Mouse (Mus musculus): Measurements from ENCODE around the gene Gm48552. TPM values are rescaled to one million over a fixed set of nuclear protein-coding genes. Genes with fewer than 3 reads are reported as not detected.

Gene Gm48552
- polyA plus RNA-seq, 1 experiment from 2014 or later: 1.0 TPM

GRCm38 (mm10) chr10:81422191-81422590 is 33.4 kb downstream of the Gm48552 start:
- no peak for DNase-seq (ENCODE audit: low spot score)
- peaks cover 99% of the 10 kb centered on the region for H3K27me3 ChIP-seq (ENCODE audit: insufficient read depth, poor library complexity, severe bottlenecking)
- no peak overlapping the region for H3K4me3 ChIP-seq
- peaks cover 6% of the 10 kb centered on the region; the same call in 1 of the 2 replicates for H3K36me3 ChIP-seq
- H3K27ac ChIP-seq: no peak overlapping the region
- WGBS: 77% methylated on average over 6 of the region's 6 CpGs
- H3K9me3 ChIP-seq: no peaks in the 10 kb centered on the region
- H3K4me1 ChIP-seq (replicated peaks): peaks cover 66% of the 10 kb centered on the region

GRCm38 (mm10) chr10:81422661-81423217 is 33.9 kb downstream of the Gm48552 start:
- no peak overlapping the region for H3K4me3 ChIP-seq
- H3K36me3 ChIP-seq: peaks cover 6% of the 10 kb centered on the region; the same call in 1 of the 2 replicates
- H3K9me3 ChIP-seq: no peaks in the 10 kb centered on the region
- H3K27me3 ChIP-seq (ENCODE audit: insufficient read depth, poor library complexity, severe bottlenecking): peaks cover 99% of the 10 kb centered on the region
- H3K4me1 ChIP-seq (replicated peaks): peaks cover 64% of the 10 kb centered on the region
- no peak overlapping the region for H3K27ac ChIP-seq
- no peak for DNase-seq (ENCODE audit: low spot score)
- WGBS: 83% methylated on average over 3 of the region's 3 CpGs

GRCm38 (mm10) chr10:81423476-81424245 is 34.9 kb downstream of the Gm48552 start:
- Histone ChIP-seq H3K4me1 (replicated peaks) (peaks cover 54% of the 10 kb centered on the region), H3K9me3 (0 out of 2 replicates have a peak, but pooled peaks cover 5% of the 10 kb centered on the region), H3K36me3 (peaks cover 6% of the 10 kb centered on the region; the same call in 1 of the 2 replicates), H3K27ac (peak overlapping the region; percentile 50; the same call in 1 of the 2 replicates), H3K4me3 (peak overlapping the region; percentile 2; the same call in 1 of the 2 replicates), H3K27me3 (ENCODE audit: insufficient read depth, poor library complexity, severe bottlenecking) (peaks cover 99% of the 10 kb centered on the region)
- no peak for DNase-seq (ENCODE audit: low spot score)
- WGBS: 69% methylated on average over 4 of the region's 4 CpGs

- peaks cover 6% of the 10 kb centered on the region; the same call in 1 of the 2 replicates for H3K36me3 ChIP-seq
- H3K4me3 ChIP-seq: peak overlapping the region; percentile 23; the same call in 1 of the 2 replicates
- 0 out of 2 replicates have a peak, but pooled peaks cover 5% of the 10 kb centered on the region for H3K9me3 ChIP-seq
- peaks cover 99% of the 10 kb centered on the region for H3K27me3 ChIP-seq (ENCODE audit: insufficient read depth, poor library complexity, severe bottlenecking)
- DNase-seq (ENCODE audit: low spot score): peak; percentile 9
- WGBS: 5% methylated on average over 25 of the region's 25 CpGs
- peak overlapping the region; percentile 50 for H3K27ac ChIP-seq
- peaks cover 51% of the 10 kb centered on the region for H3K4me1 ChIP-seq (replicated peaks)
These were observed 35.6 kb downstream of the Gm48552 start for GRCm38 (mm10) chr10:81424246-81425051.

- peak; percentile 3 for DNase-seq (ENCODE audit: low spot score)
- Histone ChIP-seq H3K9me3 (0 out of 2 replicates have a peak, but pooled peaks cover 5% of the 10 kb centered on the region), H3K36me3 (peaks cover 2% of the 10 kb centered on the region; the same call in 1 of the 2 replicates), H3K27ac (no peak overlapping the region), H3K4me1 (replicated peaks) (peaks cover 50% of the 10 kb centered on the region), H3K4me3 (peak overlapping the region; percentile 23; the same call in 1 of the 2 replicates), H3K27me3 (ENCODE audit: insufficient read depth, poor library complexity, severe bottlenecking) (peaks cover 91% of the 10 kb centered on the region)
- 23% methylated on average over 10 of the region's 10 CpGs for WGBS
These were observed 36.5 kb downstream of the Gm48552 start for GRCm38 (mm10) chr10:81425236-81425850.

GRCm38 (mm10) chr10:81426081-81426671 is 37.4 kb downstream of the Gm48552 start:
- Histone ChIP-seq H3K36me3 (no peaks in the 10 kb centered on the region), H3K9me3 (0 out of 2 replicates have a peak, but pooled peaks cover 5% of the 10 kb centered on the region), H3K27ac (peak overlapping the region; percentile 56), H3K4me3 (peak overlapping the region; percentile 45), H3K27me3 (ENCODE audit: insufficient read depth, poor library complexity, severe bottlenecking) (peaks cover 89% of the 10 kb centered on the region), H3K4me1 (replicated peaks) (peaks cover 56% of the 10 kb centered on the region)
- peak; percentile 20 for DNase-seq (ENCODE audit: low spot score)
- under 1% methylated on average over 29 of the region's 33 CpGs for WGBS

- Histone ChIP-seq H3K4me1 (replicated peaks) (peaks cover 62% of the 10 kb centered on the region), H3K36me3 (no peaks in the 10 kb centered on the region), H3K4me3 (peak overlapping the region; percentile 45), H3K27ac (no peak overlapping the region), H3K27me3 (ENCODE audit: insufficient read depth, poor library complexity, severe bottlenecking) (peaks cover 89% of the 10 kb centered on the region), H3K9me3 (0 out of 2 replicates have a peak, but pooled peaks cover 5% of the 10 kb centered on the region)
- peak; percentile 11 for DNase-seq (ENCODE audit: low spot score)
- WGBS: 2% methylated on average over 38 of the region's 38 CpGs
These were observed 38.1 kb downstream of the Gm48552 start for GRCm38 (mm10) chr10:81426897-81427296.

- Histone ChIP-seq H3K27me3 (ENCODE audit: insufficient read depth, poor library complexity, severe bottlenecking) (peaks cover 89% of the 10 kb centered on the region), H3K27ac (no peak overlapping the region), H3K4me1 (replicated peaks) (peaks cover 62% of the 10 kb centered on the region), H3K9me3 (0 out of 2 replicates have a peak, but pooled peaks cover 5% of the 10 kb centered on the region), H3K36me3 (no peaks in the 10 kb centered on the region), H3K4me3 (peak overlapping the region; percentile 45)
- 42% methylated on average over 3 of the region's 3 CpGs for WGBS
- peak; percentile 8 for DNase-seq (ENCODE audit: low spot score)
These were observed 38.5 kb downstream of the Gm48552 start for GRCm38 (mm10) chr10:81427327-81427726.

GRCm38 (mm10) chr10:81427804-81428506 is 39.1 kb downstream of the Gm48552 start:
- Histone ChIP-seq H3K9me3 (0 out of 2 replicates have a peak, but pooled peaks cover 5% of the 10 kb centered on the region), H3K27ac (no peak overlapping the region), H3K27me3 (ENCODE audit: insufficient read depth, poor library complexity, severe bottlenecking) (peaks cover 86% of the 10 kb centered on the region), H3K4me3 (no peak overlapping the region), H3K36me3 (no peaks in the 10 kb centered on the region), H3K4me1 (replicated peaks) (peaks cover 67% of the 10 kb centered on the region)
- WGBS: 79% methylated on average over 8 of the region's 8 CpGs
- no peak for DNase-seq (ENCODE audit: low spot score)

- H3K27ac ChIP-seq: no peak overlapping the region
- DNase-seq (ENCODE audit: low spot score): no peak
- H3K36me3 ChIP-seq: no peaks in the 10 kb centered on the region
- no peak overlapping the region for H3K4me3 ChIP-seq
- WGBS: 86% methylated on average over 7 of the region's 7 CpGs
- H3K9me3 ChIP-seq: 0 out of 2 replicates have a peak, but pooled peaks cover 5% of the 10 kb centered on the region
- H3K4me1 ChIP-seq (replicated peaks): peaks cover 72% of the 10 kb centered on the region
- peaks cover 81% of the 10 kb centered on the region for H3K27me3 ChIP-seq (ENCODE audit: insufficient read depth, poor library complexity, severe bottlenecking)
These were observed 39.7 kb downstream of the Gm48552 start for GRCm38 (mm10) chr10:81428507-81428870.

- no peaks in the 10 kb centered on the region for H3K36me3 ChIP-seq
- peak; percentile 2 for DNase-seq (ENCODE audit: low spot score)
- H3K4me3 ChIP-seq: peak overlapping the region; percentile 81
These were observed 40.3 kb downstream of the Gm48552 start for GRCm38 (mm10) chr10:81429092-81429491.

More at GRCm38 (mm10) chr10:81429092-81429491, 40.3 kb downstream of the Gm48552 start:
- WGBS: 32% methylated on average over 2 of the region's 2 CpGs
- Histone ChIP-seq H3K27me3 (ENCODE audit: insufficient read depth, poor library complexity, severe bottlenecking) (peaks cover 78% of the 10 kb centered on the region), H3K4me1 (replicated peaks) (peaks cover 76% of the 10 kb centered on the region), H3K9me3 (0 out of 2 replicates have a peak, but pooled peaks cover 5% of the 10 kb centered on the region), H3K27ac (0 out of 2 replicates have a peak overlapping the region, but pooled peaks have one; percentile 95)

Data from hindbrain, embryonic 10.5 days (tissue).